Mouse (Mus musculus): ENCODE measurements around the gene Prkab2.
A peak's percentile ranks its signal among the peaks of the same experiment; 100 is the strongest.

Gene Prkab2

GRCm38 (mm10) chr3:97657655-97658411, at the start of gene Prkab2:
Gene Prkab2, plus strand, starts transcription at chr3:97658193.
- peak; percentile 99 for DNase-seq (ENCODE audit: low spot score)

- DNase-seq (ENCODE audit: low spot score): no peak
Observed at GRCm38 (mm10) chr3:97609201-97609844, 48.7 kb upstream of the Prkab2 start.

GRCm38 (mm10) chr3:97609845-97610410, 48.1 kb upstream of the Prkab2 start, which contains the start of gene Chd1l:
Gene Chd1l, minus strand, starts transcription at chr3:97610203.
- DNase-seq (ENCODE audit: low spot score): peak; percentile 93

- DNase-seq (ENCODE audit: low spot score): no peak
Observed at GRCm38 (mm10) chr3:97611021-97611420, 47.0 kb upstream of the Prkab2 start.

- no peak for DNase-seq (ENCODE audit: low spot score)
Observed at GRCm38 (mm10) chr3:97615154-97615553, 42.8 kb upstream of the Prkab2 start.

- DNase-seq (ENCODE audit: low spot score): no peak
Observed at GRCm38 (mm10) chr3:97615933-97616332, 42.1 kb upstream of the Prkab2 start.

GRCm38 (mm10) chr3:97617091-97617825, 40.7 kb upstream of the Prkab2 start:
- DNase-seq (ENCODE audit: low spot score): no peak

GRCm38 (mm10) chr3:97617899-97618298, 40.1 kb upstream of the Prkab2 start:
- DNase-seq (ENCODE audit: low spot score): no peak

- no peak for DNase-seq (ENCODE audit: low spot score)
Observed at GRCm38 (mm10) chr3:97620657-97621056, 37.3 kb upstream of the Prkab2 start.

GRCm38 (mm10) chr3:97624611-97625010, 33.4 kb upstream of the Prkab2 start:
- no peak for DNase-seq (ENCODE audit: low spot score)

GRCm38 (mm10) chr3:97627893-97628292, 30.1 kb upstream of the Prkab2 start:
- DNase-seq (ENCODE audit: low spot score): no peak

- peak; percentile 74 for DNase-seq (ENCODE audit: low spot score)
Observed at GRCm38 (mm10) chr3:97628391-97629001, 29.5 kb upstream of the Prkab2 start, which contains the start of gene Fmo5. Gene Fmo5, plus strand, starts transcription at chr3:97628804.

GRCm38 (mm10) chr3:97629941-97630340, 28.1 kb upstream of the Prkab2 start:
- DNase-seq (ENCODE audit: low spot score): no peak

- DNase-seq (ENCODE audit: low spot score): no peak
Observed at GRCm38 (mm10) chr3:97630746-97631145, 27.2 kb upstream of the Prkab2 start.

- no peak for DNase-seq (ENCODE audit: low spot score)
Observed at GRCm38 (mm10) chr3:97631258-97631860, 26.6 kb upstream of the Prkab2 start.

- DNase-seq (ENCODE audit: low spot score): no peak
Observed at GRCm38 (mm10) chr3:97633456-97633855, 24.5 kb upstream of the Prkab2 start.

- peak; percentile 68 for DNase-seq (ENCODE audit: low spot score)
Observed at GRCm38 (mm10) chr3:97634288-97634761, 23.7 kb upstream of the Prkab2 start.

- no peak for DNase-seq (ENCODE audit: low spot score)
Observed at GRCm38 (mm10) chr3:97641396-97641795, 16.6 kb upstream of the Prkab2 start.

- no peak for DNase-seq (ENCODE audit: low spot score)
Observed at GRCm38 (mm10) chr3:97642001-97642400, 16.0 kb upstream of the Prkab2 start.

GRCm38 (mm10) chr3:97648518-97648917, 9.5 kb upstream of the Prkab2 start:
- DNase-seq (ENCODE audit: low spot score): no peak

GRCm38 (mm10) chr3:97649022-97649421, 9.0 kb upstream of the Prkab2 start:
- DNase-seq (ENCODE audit: low spot score): no peak

All from urinary bladder, postnatal 25 days (tissue).